Mouse (Mus musculus): ENCODE data around the gene Inka2.

GRCm38 (mm10) chr3:105718746-105719145 lies 14.3 kb downstream of the Inka2 start:
- TF ChIP-seq MAFK (IDR thresholded peaks at IDR 0.05; ENCODE audit: insufficient read depth, low read depth, low read length) (no peak), HCFC1 (IDR thresholded peaks at IDR 0.05; ENCODE audit: borderline replicate concordance, insufficient read depth, low read length) (no peak), ZNF384 (IDR thresholded peaks at IDR 0.05; ENCODE audit: low read depth, low read length) (no peak)

All from ES-E14 (cell line).